Mouse (Mus musculus) megakaryocyte, embryonic 14.5 days (primary cell): ENCODE measurements around the gene Cdc42bpa.

ENCODE experiments used
- FLI1 ChIP-seq: IDR thresholded peaks from 2 replicates; pipeline ENCODE4 v1.6.1; 2012; ENCODE audit warnings: low read length, inconsistent platforms, mixed read lengths
- GATA1 ChIP-seq: IDR thresholded peaks from 3 replicates; pipeline ENCODE4 v1.6.1; 2012; ENCODE audit warnings: mixed read lengths, low read length, inconsistent platforms, borderline replicate concordance

GRCm38 (mm10) chr1:180098426-180098825 lies 138.2 kb downstream of the Cdc42bpa start:
- TF ChIP-seq GATA1 (no peak), FLI1 (no peak)
